Mouse (Mus musculus): ENCODE results near the gene Lrrc7. TPM values are rescaled to one million over a fixed set of nuclear protein-coding genes. Genes with fewer than 3 reads are reported as not detected.

Gene Lrrc7
- polyA plus RNA-seq, 1 experiment from 2014 or later, result 0.41 TPM

DNA sequence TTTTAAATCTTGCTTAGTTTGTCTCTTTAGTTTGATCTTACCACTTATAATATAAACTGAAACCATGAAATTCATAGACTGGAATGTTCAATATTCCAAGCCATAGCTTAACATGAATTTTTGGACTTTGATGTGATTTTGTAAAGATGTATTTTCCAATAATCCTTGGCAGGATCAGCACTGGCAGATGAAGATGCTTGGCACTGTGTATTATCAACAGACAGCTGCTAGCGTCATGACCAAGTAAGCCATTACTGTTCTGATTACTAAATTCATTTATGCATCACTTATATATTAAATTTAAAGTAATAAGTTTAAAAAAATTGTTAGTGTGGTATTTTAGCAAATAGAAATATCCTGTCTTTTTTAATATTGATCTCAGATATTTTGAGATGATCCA is 413.0 kb downstream of the Lrrc7 start:
- Histone ChIP-seq H3K27me3 (ENCODE audit: control insufficient read depth, insufficient read depth, low read length) (no peaks in the 10 kb centered on the region), H3K4me1 (replicated peaks; ENCODE audit: control insufficient read depth, insufficient read depth) (no peaks in the 10 kb centered on the region), H3K9me3 (ENCODE audit: control insufficient read depth, low read length) (no peaks in the 10 kb centered on the region), H3K4me2 (replicated peaks; ENCODE audit: low read depth) (no peak overlapping the region), H3K4me3 (ENCODE audit: low read depth, low read length) (no peak overlapping the region), H3K27ac (replicated peaks) (no peak overlapping the region), H3K36me3 (ENCODE audit: control insufficient read depth, insufficient read depth, low read length) (no peaks in the 10 kb centered on the region), H3K9ac (ENCODE audit: low read length) (no peak overlapping the region)
- no peak for DNase-seq (ENCODE audit: low spot score)
- 71% methylated on average over 1 of the region's 1 CpGs for WGBS
- TF ChIP-seq EP300 (optimal IDR thresholded peaks at IDR 0.05) (no peak), CTCF (IDR thresholded peaks at IDR 0.05; ENCODE audit: low read depth) (no peak)
- no peak for ATAC-seq (ENCODE audit: low FRiP score, low TSS enrichment)

DNA sequence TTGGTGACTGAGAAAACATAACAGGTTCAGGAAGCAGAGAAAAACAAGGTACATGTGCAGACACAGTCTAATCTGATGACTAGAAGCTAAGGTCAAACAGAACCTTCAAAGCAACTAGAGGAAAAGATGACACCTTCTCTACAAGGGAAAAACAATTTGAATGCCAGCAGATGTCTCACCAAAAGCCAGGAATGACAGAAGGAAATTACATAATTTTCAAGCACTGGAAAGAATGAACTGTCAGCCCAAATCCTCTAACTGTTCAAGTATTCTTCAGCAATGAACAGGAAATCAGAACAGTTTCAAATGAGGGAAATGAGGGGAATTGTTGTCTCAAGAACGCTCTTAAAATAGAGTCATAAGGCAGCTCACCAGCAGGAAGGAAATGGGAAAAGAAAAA is 421.4 kb downstream of the Lrrc7 start:
- no peak overlapping the region for H3K27ac ChIP-seq (replicated peaks)
- no peaks in the 10 kb centered on the region for H3K9me3 ChIP-seq (ENCODE audit: control insufficient read depth, low read length)
- H3K9ac ChIP-seq (ENCODE audit: low read length), result no peak overlapping the region
- DNase-seq (ENCODE audit: low spot score) (no peak), ATAC-seq (ENCODE audit: low FRiP score, low TSS enrichment) (no peak)
- no peaks in the 10 kb centered on the region for H3K27me3 ChIP-seq (ENCODE audit: control insufficient read depth, insufficient read depth, low read length)
- no peak overlapping the region for H3K4me2 ChIP-seq (replicated peaks; ENCODE audit: low read depth)
- H3K4me1 ChIP-seq (replicated peaks; ENCODE audit: control insufficient read depth, insufficient read depth), result no peaks in the 10 kb centered on the region
- H3K4me3 ChIP-seq (ENCODE audit: low read depth, low read length), result no peak overlapping the region
- TF ChIP-seq CTCF (IDR thresholded peaks at IDR 0.05; ENCODE audit: low read depth) (no peak), EP300 (optimal IDR thresholded peaks at IDR 0.05) (no peak)
- no peaks in the 10 kb centered on the region for H3K36me3 ChIP-seq (ENCODE audit: control insufficient read depth, insufficient read depth, low read length)
- 75% methylated on average over 1 of the region's 1 CpGs for WGBS

DNA sequence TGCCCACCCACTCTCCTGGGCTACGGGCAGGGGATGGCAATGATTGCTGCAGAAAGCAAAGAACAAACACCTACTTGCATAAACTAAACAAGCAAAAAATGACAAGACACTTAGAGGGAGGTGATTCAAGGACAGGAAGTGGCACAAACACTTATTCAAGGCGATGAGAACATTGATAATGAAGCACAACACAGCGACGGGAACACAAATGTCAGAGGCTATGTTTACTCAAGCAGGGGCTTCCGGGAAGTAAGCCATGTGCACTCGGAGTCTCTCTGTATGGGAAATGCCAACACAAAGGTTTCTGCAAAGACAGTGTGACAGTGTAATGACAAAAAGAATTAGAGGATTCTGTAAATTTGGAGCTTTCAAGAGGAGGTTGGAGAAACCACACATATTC is 424.2 kb downstream of the Lrrc7 start:
- H3K27ac ChIP-seq (replicated peaks), result no peak overlapping the region
- TF ChIP-seq CTCF (IDR thresholded peaks at IDR 0.05; ENCODE audit: low read depth) (no peak), EP300 (optimal IDR thresholded peaks at IDR 0.05) (no peak)
- DNase-seq (ENCODE audit: low spot score) (no peak), ATAC-seq (ENCODE audit: low FRiP score, low TSS enrichment) (no peak)
- H3K9ac ChIP-seq (ENCODE audit: low read length), result no peak overlapping the region
- 32% methylated on average over 6 of the region's 6 CpGs for WGBS
- H3K4me2 ChIP-seq (replicated peaks; ENCODE audit: low read depth), result no peak overlapping the region
- no peaks in the 10 kb centered on the region for H3K9me3 ChIP-seq (ENCODE audit: control insufficient read depth, low read length)
- H3K36me3 ChIP-seq (ENCODE audit: control insufficient read depth, insufficient read depth, low read length), result no peaks in the 10 kb centered on the region
- no peaks in the 10 kb centered on the region for H3K4me1 ChIP-seq (replicated peaks; ENCODE audit: control insufficient read depth, insufficient read depth)
- H3K4me3 ChIP-seq (ENCODE audit: low read depth, low read length), result no peak overlapping the region
- H3K27me3 ChIP-seq (ENCODE audit: control insufficient read depth, insufficient read depth, low read length), result no peaks in the 10 kb centered on the region

DNA sequence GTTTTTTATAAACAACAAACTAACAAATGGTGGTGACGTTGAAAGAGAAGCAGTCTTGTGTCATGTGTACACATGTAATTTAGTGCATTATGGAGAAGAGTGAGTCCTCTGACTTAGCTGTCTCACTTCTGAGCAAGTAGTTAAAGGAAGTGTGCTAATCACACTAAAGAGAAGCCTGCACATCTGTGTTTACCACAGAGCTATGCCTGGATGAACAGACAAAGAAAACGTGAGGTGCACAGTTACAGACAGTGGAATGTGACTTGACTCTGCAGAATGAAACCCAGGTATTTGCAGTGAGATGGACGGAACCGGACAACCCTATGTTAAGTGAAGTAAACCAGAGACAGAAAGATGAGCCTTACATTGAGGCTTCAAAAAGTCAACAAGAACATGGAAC is 430.3 kb downstream of the Lrrc7 start:
- Histone ChIP-seq H3K9ac (ENCODE audit: low read length) (no peak overlapping the region), H3K36me3 (ENCODE audit: control insufficient read depth, insufficient read depth, low read length) (no peaks in the 10 kb centered on the region), H3K4me3 (ENCODE audit: low read depth, low read length) (no peak overlapping the region), H3K9me3 (ENCODE audit: control insufficient read depth, low read length) (no peaks in the 10 kb centered on the region), H3K4me1 (replicated peaks; ENCODE audit: control insufficient read depth, insufficient read depth) (no peaks in the 10 kb centered on the region), H3K4me2 (replicated peaks; ENCODE audit: low read depth) (no peak overlapping the region), H3K27ac (replicated peaks) (no peak overlapping the region), H3K27me3 (ENCODE audit: control insufficient read depth, insufficient read depth, low read length) (no peaks in the 10 kb centered on the region)
- ATAC-seq (ENCODE audit: low FRiP score, low TSS enrichment) (no peak), DNase-seq (ENCODE audit: low spot score) (no peak)
- 58% methylated on average over 4 of the region's 4 CpGs for WGBS
- TF ChIP-seq EP300 (optimal IDR thresholded peaks at IDR 0.05) (no peak), CTCF (IDR thresholded peaks at IDR 0.05; ENCODE audit: low read depth) (no peak)

DNA sequence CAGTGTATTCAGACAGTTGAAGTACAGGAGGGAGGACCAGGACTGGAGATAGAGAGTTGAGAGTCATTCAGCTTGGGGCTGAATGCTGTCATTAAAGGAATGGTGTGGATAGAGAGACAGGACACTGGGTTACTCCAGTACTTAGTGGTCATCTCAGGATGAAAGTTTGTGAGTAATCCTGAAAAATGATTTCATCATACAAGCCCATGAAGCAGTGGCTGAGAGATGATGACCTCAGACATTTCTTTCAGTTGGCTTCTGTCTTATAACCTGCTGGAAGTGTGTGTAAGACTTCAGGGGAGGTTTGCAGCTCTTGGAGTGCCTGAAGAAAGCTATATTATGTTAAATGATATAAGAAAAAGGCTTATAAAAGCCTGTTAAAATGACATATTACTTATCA is 430.8 kb downstream of the Lrrc7 start:
- Histone ChIP-seq H3K4me2 (replicated peaks; ENCODE audit: low read depth) (no peak overlapping the region), H3K36me3 (ENCODE audit: control insufficient read depth, insufficient read depth, low read length) (no peaks in the 10 kb centered on the region), H3K9me3 (ENCODE audit: control insufficient read depth, low read length) (no peaks in the 10 kb centered on the region), H3K27me3 (ENCODE audit: control insufficient read depth, insufficient read depth, low read length) (no peaks in the 10 kb centered on the region), H3K9ac (ENCODE audit: low read length) (no peak overlapping the region), H3K4me3 (ENCODE audit: low read depth, low read length) (no peak overlapping the region), H3K4me1 (replicated peaks; ENCODE audit: control insufficient read depth, insufficient read depth) (no peaks in the 10 kb centered on the region), H3K27ac (replicated peaks) (no peak overlapping the region)
- ATAC-seq (ENCODE audit: low FRiP score, low TSS enrichment), result no peak
- DNase-seq (ENCODE audit: low spot score), result no peak
- TF ChIP-seq CTCF (IDR thresholded peaks at IDR 0.05; ENCODE audit: low read depth) (no peak), EP300 (optimal IDR thresholded peaks at IDR 0.05) (no peak)

DNA sequence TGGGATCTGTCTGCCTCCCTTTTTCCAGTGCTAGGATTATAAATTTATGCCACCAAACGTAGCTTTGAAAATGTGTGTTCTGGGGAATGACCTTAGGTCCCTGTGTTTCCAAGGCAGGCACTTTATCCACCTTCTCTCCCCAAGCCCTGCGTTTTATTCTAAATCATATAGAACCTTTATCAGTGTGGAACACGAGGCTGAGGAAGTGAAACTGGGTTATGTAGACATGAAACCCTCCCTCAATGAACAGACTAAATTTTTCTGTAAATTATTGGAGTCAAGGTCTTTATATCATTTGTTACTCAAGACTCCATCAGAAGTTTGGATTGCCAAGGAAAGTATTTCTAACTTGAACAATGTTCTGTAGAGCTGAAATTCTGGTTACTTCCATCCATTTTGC is 439.1 kb downstream of the Lrrc7 start:
- H3K27ac ChIP-seq (replicated peaks), result no peak overlapping the region
- ATAC-seq (ENCODE audit: low FRiP score, low TSS enrichment) (no peak), DNase-seq (ENCODE audit: low spot score) (no peak)
- no peaks in the 10 kb centered on the region for H3K27me3 ChIP-seq (ENCODE audit: control insufficient read depth, insufficient read depth, low read length)
- H3K4me1 ChIP-seq (replicated peaks; ENCODE audit: control insufficient read depth, insufficient read depth), result no peaks in the 10 kb centered on the region
- no peak overlapping the region for H3K9ac ChIP-seq (ENCODE audit: low read length)
- H3K36me3 ChIP-seq (ENCODE audit: control insufficient read depth, insufficient read depth, low read length), result no peaks in the 10 kb centered on the region
- no peak overlapping the region for H3K4me2 ChIP-seq (replicated peaks; ENCODE audit: low read depth)
- no peaks in the 10 kb centered on the region for H3K9me3 ChIP-seq (ENCODE audit: control insufficient read depth, low read length)
- no peak for TF ChIP-seq CTCF (IDR thresholded peaks at IDR 0.05; ENCODE audit: low read depth)
- no peak for TF ChIP-seq EP300 (optimal IDR thresholded peaks at IDR 0.05)
- 50% methylated on average over 3 of the region's 3 CpGs for WGBS
- no peak overlapping the region for H3K4me3 ChIP-seq (ENCODE audit: low read depth, low read length)
